Mouse (Mus musculus) stomach, postnatal 0 days (tissue): ENCODE measurements around the gene Slc4a4.

Source experiments
- CTCF ChIP-seq: IDR thresholded peaks from 2 replicates; pipeline ENCODE4 v1.5.1; 2016; ENCODE audit warnings: antibody characterized with exemption, low read depth, mild to moderate bottlenecking, moderate library complexity
- EP300 ChIP-seq: optimal IDR thresholded peaks from 2 replicates; pipeline ENCODE3; 2016; ENCODE audit warnings: antibody characterized with exemption

- TF ChIP-seq CTCF (no peak), EP300 (no peak)
Observed at GRCm38 (mm10) chr5:89044801-89045200, 158.2 kb downstream of the Slc4a4 start.
